Mouse (Mus musculus) liver, embryonic 15.5 days (tissue): ENCODE results near the gene Spon1. TPM values are rescaled to one million over a fixed set of nuclear protein-coding genes. Genes with fewer than 3 reads are reported as not detected.

ENCODE experiments used
- ATAC-seq: fragments of 200-750 bp; cut with Nextera tagmentation; 2 replicates; pipeline ENCODE4 v1.8.0; 2017; ENCODE audit warnings: moderate number of reproducible peaks, mild to moderate bottlenecking, moderate library complexity; ENCODE audit not compliant: insufficient read depth
- H3K27ac ChIP-seq: fragments of 300-500 bp; sonication (generic); replicated peaks from 2 replicates; pipeline ENCODE4 v1.5.1; 2015; ENCODE audit warnings: mild to moderate bottlenecking, inconsistent platforms
- H3K27me3 ChIP-seq: fragments of 300-500 bp; sonication (generic); 2 replicates; pipeline ENCODE4 v1.6.1; 2015; ENCODE audit warnings: mild to moderate bottlenecking, inconsistent platforms
- H3K36me3 ChIP-seq: fragments of 300-500 bp; sonication (generic); replicated peaks from 2 replicates; pipeline ENCODE4 v1.6.1; 2015; ENCODE audit warnings: moderate library complexity, mild to moderate bottlenecking, inconsistent platforms
- H3K4me1 ChIP-seq: fragments of 300-500 bp; sonication (generic); replicated peaks from 2 replicates; pipeline ENCODE4 v1.6.1; 2015; ENCODE audit warnings: inconsistent platforms
- H3K4me2 ChIP-seq: fragments of 300-500 bp; sonication (generic); 2 replicates; pipeline ENCODE4 v1.6.1; 2015; ENCODE audit warnings: moderate library complexity, mild to moderate bottlenecking, inconsistent platforms
- H3K4me3 ChIP-seq: fragments of 300-500 bp; sonication (generic); replicated peaks from 2 replicates; pipeline ENCODE4 v1.5.1; 2015; ENCODE audit warnings: mild to moderate bottlenecking, inconsistent platforms
- H3K9ac ChIP-seq: fragments of 300-500 bp; sonication (generic); 2 replicates; pipeline ENCODE4 v1.6.1; 2015; ENCODE audit warnings: moderate library complexity, mild to moderate bottlenecking, inconsistent platforms
- H3K9me3 ChIP-seq: fragments of 300-500 bp; sonication (generic); replicated peaks from 2 replicates; pipeline ENCODE4 v1.6.1; 2016; ENCODE audit warnings: inconsistent platforms
- WGBS: fragments of 180-500 bp; shearing (Covaris S2); methylation state at CpG from one replicate; pipeline ENCODE4 v1.1.7; 2015; ENCODE audit warnings: mixed read lengths; ENCODE audit not compliant: insufficient replicate concordance; 5-methylcytosine and 5-hydroxymethylcytosine counted together
- polyA plus RNA-seq: library from polyadenylated mRNA; unstranded; fragments of >200 nt; fragmentation: Nextera tagmentation; extraction: Ambion mirVana; gene quantifications from 2 replicates; pipeline ENCODE4 v1.2.1, GENCODE M21; 2015

Gene Spon1
- polyA plus RNA-seq, 1 experiment from 2014 or later: 0.55 TPM

DNA sequence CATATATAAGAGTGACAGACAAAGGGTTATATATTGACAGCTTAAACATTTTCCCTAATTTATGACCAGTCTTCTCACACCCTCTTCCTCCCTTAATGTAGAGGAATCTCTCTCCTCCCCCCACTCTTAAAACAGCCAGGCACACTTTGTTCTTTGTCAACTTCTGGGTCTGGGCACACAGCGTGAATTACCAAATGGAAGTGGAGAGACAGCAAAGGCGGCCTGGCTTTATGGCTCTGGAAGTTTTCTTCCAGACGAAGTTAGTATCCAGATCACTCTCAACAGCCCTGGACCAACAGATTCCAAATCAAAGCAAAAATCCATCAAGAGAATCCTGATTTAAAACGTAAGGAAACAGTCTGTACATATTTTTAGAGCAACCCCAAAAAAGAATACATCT, 198.0 kb downstream of the Spon1 start:
- Histone ChIP-seq H3K4me1 (no peaks in the 10 kb centered on the region), H3K4me3 (no peak overlapping the region), H3K4me2 (no peak overlapping the region), H3K27me3 (no peaks in the 10 kb centered on the region), H3K27ac (no peak overlapping the region), H3K36me3 (no peaks in the 10 kb centered on the region), H3K9me3 (no peaks in the 10 kb centered on the region), H3K9ac (no peak overlapping the region)
- no peak for ATAC-seq
- WGBS: 44% methylated on average over 4 of the region's 4 CpGs

GRCm38 (mm10) chr7:113965625-113966024, 199.8 kb downstream of the Spon1 start:
- no peaks in the 10 kb centered on the region for H3K36me3 ChIP-seq
- no peak overlapping the region for H3K9ac ChIP-seq
- no peak overlapping the region for H3K4me3 ChIP-seq
- no peak for ATAC-seq
- no peak overlapping the region for H3K27ac ChIP-seq
- 70% methylated on average over 8 of the region's 8 CpGs for WGBS
- H3K4me1 ChIP-seq: no peaks in the 10 kb centered on the region
- H3K27me3 ChIP-seq: no peaks in the 10 kb centered on the region
- H3K4me2 ChIP-seq: no peak overlapping the region
- no peaks in the 10 kb centered on the region for H3K9me3 ChIP-seq

DNA sequence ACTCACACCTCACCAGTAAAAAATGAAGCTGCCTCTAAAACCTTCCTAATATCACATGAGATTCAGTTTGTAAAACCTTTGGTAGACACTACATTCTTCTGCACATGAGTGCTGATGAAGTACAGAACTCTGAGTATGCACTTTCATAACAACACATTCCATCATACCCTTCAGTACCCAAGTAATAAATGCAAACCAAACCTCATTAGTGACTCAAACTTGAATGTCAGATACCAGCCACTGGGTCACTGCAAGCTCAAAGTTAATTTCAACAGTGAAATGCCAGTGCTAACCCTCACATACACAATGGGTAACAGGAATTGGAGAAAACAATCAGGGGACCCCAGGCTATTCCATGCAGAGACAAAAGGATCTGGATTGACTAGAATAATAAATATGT, 203.4 kb downstream of the Spon1 start:
- Histone ChIP-seq H3K27me3 (no peaks in the 10 kb centered on the region), H3K9me3 (no peaks in the 10 kb centered on the region; the same call in 1 of the 2 replicates), H3K4me2 (no peak overlapping the region), H3K4me1 (no peaks in the 10 kb centered on the region), H3K9ac (no peak overlapping the region), H3K27ac (no peak overlapping the region), H3K36me3 (no peaks in the 10 kb centered on the region), H3K4me3 (no peak overlapping the region)
- no peak for ATAC-seq

DNA sequence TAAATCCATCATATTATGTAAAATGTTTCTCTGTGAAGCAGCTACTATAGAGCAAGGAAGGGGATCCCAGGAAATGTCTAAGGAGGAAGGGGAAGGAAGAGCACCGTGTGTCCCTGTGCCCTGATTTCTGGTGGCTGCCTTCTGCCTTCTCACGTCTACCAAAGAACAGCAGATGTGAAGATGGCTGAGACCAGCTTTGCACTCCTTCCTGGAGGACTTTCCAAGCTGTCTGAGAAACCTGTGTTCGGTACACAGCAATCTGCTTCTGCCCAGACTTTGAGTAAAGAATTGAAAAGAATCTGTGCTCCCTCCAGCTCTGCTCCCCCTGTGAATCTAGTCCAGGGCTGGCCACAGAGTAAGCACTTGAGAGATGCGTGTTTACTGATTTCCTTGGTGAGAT, 206.7 kb downstream of the Spon1 start:
- H3K36me3 ChIP-seq: no peaks in the 10 kb centered on the region
- H3K9me3 ChIP-seq: no peaks in the 10 kb centered on the region; the same call in 1 of the 2 replicates
- H3K9ac ChIP-seq: no peak overlapping the region
- H3K27me3 ChIP-seq: no peaks in the 10 kb centered on the region
- H3K4me3 ChIP-seq: no peak overlapping the region
- H3K4me1 ChIP-seq: no peaks in the 10 kb centered on the region
- no peak for ATAC-seq
- H3K27ac ChIP-seq: no peak overlapping the region
- WGBS: 74% methylated on average over 4 of the region's 4 CpGs
- no peak overlapping the region for H3K4me2 ChIP-seq

- H3K27ac ChIP-seq: no peak overlapping the region
- 72% methylated on average over 10 of the region's 10 CpGs for WGBS
- H3K4me1 ChIP-seq: no peaks in the 10 kb centered on the region
- H3K27me3 ChIP-seq: no peaks in the 10 kb centered on the region
- H3K9ac ChIP-seq: no peak overlapping the region
- H3K4me3 ChIP-seq: no peak overlapping the region
- no peak overlapping the region for H3K4me2 ChIP-seq
- H3K9me3 ChIP-seq: no peaks in the 10 kb centered on the region
- H3K36me3 ChIP-seq: no peaks in the 10 kb centered on the region
- ATAC-seq: no peak
Observed at GRCm38 (mm10) chr7:113986406-113987134, 220.8 kb downstream of the Spon1 start.

DNA sequence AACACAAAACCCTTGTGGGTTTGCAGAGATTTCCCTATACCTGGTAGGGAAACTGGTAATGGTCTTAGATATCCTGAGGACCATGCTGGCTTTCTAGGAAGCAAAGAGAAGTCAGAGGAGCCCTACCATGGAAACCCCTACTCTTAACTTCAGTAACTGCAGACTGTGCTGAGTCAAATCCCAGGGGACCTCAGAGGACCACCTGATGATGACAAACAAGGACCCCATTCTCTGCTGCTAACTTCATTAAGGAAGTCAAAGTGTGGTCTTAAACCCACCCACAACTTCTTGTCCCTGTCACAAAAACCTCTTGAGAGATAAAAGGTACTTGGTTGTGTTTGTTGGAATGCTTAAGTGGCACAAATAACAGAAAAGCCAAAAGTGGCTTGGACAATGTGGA, 222.4 kb downstream of the Spon1 start:
- no peak overlapping the region for H3K4me3 ChIP-seq
- ATAC-seq: no peak

DNA sequence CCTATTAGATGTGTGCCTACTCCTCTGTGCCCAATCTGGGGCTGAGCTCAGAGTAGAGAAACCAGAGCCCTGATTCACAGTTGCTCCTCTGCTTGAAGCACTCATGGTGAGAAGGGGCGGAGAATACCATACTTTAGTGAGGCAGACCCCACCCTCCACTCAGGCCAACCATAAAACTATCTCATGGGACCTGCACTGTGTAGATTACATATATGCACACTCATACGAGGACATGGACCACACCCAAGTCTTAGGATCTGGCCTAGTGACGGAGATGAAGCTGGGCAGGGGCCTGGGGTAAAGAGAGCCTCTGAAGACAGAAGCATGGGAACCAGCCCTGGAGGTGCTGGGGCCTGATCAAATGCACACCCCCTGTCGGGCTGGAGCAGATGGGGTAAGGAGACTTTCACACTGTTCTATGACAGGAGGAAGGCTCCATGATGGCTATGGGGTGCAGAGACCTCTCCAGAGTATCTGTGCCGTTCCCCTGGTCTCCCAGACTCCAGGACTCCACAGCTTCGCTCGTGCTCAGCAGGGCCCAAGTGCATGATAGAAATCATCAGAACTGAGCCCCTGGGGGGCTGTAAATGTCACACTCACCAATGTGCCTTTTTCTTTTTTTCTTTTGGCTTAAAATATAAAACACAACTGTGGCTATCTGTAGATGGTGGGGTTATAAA, 232.0 kb downstream of the Spon1 start:
- Histone ChIP-seq H3K4me2 (0 out of 2 replicates have a peak overlapping the region, but pooled peaks have one; percentile 23), H3K9ac (no peak overlapping the region), H3K4me1 (peaks cover 10% of the 10 kb centered on the region), H3K9me3 (no peaks in the 10 kb centered on the region), H3K36me3 (no peaks in the 10 kb centered on the region), H3K27ac (no peak overlapping the region; the same call in 1 of the 2 replicates), H3K4me3 (no peak overlapping the region), H3K27me3 (no peaks in the 10 kb centered on the region)
- WGBS: 41% methylated on average over 7 of the region's 7 CpGs
- ATAC-seq: peak; percentile 97

More for the DNA sequence above, 222.4 kb downstream of the Spon1 start:
- Histone ChIP-seq H3K4me2 (no peak overlapping the region), H3K27ac (no peak overlapping the region), H3K36me3 (no peaks in the 10 kb centered on the region), H3K9me3 (no peaks in the 10 kb centered on the region), H3K27me3 (no peaks in the 10 kb centered on the region), H3K9ac (no peak overlapping the region), H3K4me1 (no peaks in the 10 kb centered on the region)

GRCm38 (mm10) chr7:114004171-114004570, 238.4 kb downstream of the Spon1 start:
- Histone ChIP-seq H3K4me2 (no peak overlapping the region), H3K36me3 (no peaks in the 10 kb centered on the region), H3K9me3 (no peaks in the 10 kb centered on the region), H3K27me3 (no peaks in the 10 kb centered on the region), H3K9ac (no peak overlapping the region), H3K4me1 (no peaks in the 10 kb centered on the region), H3K27ac (no peak overlapping the region), H3K4me3 (no peak overlapping the region)
- ATAC-seq: no peak
- 22% methylated on average over 5 of the region's 5 CpGs for WGBS

DNA sequence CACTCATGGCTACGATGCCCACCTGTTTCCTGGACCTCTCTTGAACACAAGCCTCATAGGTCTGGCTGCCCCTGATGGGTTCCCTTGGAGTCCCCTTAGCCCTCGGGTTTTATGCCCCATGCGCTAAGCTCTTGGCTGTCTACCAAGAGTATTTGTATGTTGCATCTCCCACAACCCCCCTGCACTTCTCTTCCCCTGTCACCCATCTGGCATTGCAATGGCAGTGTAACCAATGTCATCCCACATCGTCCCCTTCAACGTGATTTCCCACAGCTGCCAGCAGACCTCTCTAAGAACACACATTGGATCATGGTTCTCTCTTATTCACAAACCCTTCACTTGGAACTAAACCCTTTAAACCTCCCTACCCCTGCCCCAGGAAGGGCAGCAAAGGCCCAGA, 239.7 kb downstream of the Spon1 start:
- no peak overlapping the region for H3K27ac ChIP-seq
- no peak overlapping the region for H3K4me2 ChIP-seq
- H3K4me1 ChIP-seq: no peaks in the 10 kb centered on the region
- 64% methylated on average over 5 of the region's 5 CpGs for WGBS
- ATAC-seq: no peak
- H3K27me3 ChIP-seq: no peaks in the 10 kb centered on the region
- H3K36me3 ChIP-seq: no peaks in the 10 kb centered on the region
- H3K4me3 ChIP-seq: no peak overlapping the region
- no peak overlapping the region for H3K9ac ChIP-seq
- H3K9me3 ChIP-seq: no peaks in the 10 kb centered on the region

GRCm38 (mm10) chr7:114006456-114006855, 240.7 kb downstream of the Spon1 start:
- Histone ChIP-seq H3K9me3 (no peaks in the 10 kb centered on the region), H3K4me3 (no peak overlapping the region)

DNA sequence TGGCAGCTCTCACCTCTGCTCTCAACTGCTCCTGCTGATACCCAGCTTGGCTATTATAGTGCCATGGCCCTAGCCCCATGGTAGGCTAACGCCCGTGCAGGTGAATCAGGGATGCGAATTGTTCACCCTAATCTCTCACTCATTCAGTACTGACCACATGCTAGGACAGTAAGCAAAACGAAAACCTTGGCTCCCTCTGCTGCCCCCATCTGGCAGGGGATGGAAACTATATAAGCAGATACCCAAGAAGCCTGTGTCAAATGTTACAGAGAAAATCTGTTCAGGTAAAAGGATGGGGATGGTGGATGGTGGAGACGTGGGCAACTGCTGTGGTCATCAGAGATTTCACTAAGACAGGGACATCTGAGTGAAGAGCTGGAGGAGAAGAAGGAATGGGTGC, 241.8 kb downstream of the Spon1 start:
- Histone ChIP-seq H3K4me2 (no peak overlapping the region), H3K9ac (no peak overlapping the region), H3K36me3 (no peaks in the 10 kb centered on the region), H3K27ac (no peak overlapping the region), H3K4me3 (no peak overlapping the region), H3K4me1 (no peaks in the 10 kb centered on the region), H3K9me3 (no peaks in the 10 kb centered on the region), H3K27me3 (no peaks in the 10 kb centered on the region)
- ATAC-seq: no peak
- WGBS: 42% methylated on average over 5 of the region's 5 CpGs

More at GRCm38 (mm10) chr7:114006456-114006855, 240.7 kb downstream of the Spon1 start:
- Histone ChIP-seq H3K27me3 (no peaks in the 10 kb centered on the region), H3K36me3 (no peaks in the 10 kb centered on the region), H3K9ac (no peak overlapping the region), H3K4me2 (no peak overlapping the region), H3K4me1 (no peaks in the 10 kb centered on the region), H3K27ac (no peak overlapping the region)
- no peak for ATAC-seq
- WGBS: 63% methylated on average over 8 of the region's 8 CpGs
